Mouse (Mus musculus) CH12.LX (cell line): ENCODE data around the gene Mme. TPM values are rescaled to one million over a fixed set of nuclear protein-coding genes. Genes with fewer than 3 reads are reported as not detected.

ENCODE experiments used
- DNase-seq: peaks from one replicate; pipeline ENCODE4 v3.0.0-alpha.2; 2013; ENCODE audit errors: extremely low read depth
- H3K27ac ChIP-seq: 2 replicates; pipeline ENCODE4 v1.5.1; 2012; ENCODE audit warnings: low read depth, mild to moderate bottlenecking, control low read depth, moderate library complexity; ENCODE audit not compliant: insufficient read depth
- H3K27me3 ChIP-seq: replicated peaks from 2 replicates; pipeline ENCODE3; 2012; ENCODE audit warnings: inconsistent platforms
- H3K36me3 ChIP-seq, 2 experiments: replicated peaks in 1 of 2; 2 replicates each; pipeline versions ENCODE3 to v1.6.1; 2012; ENCODE audit warnings: inconsistent platforms in 1 of 2, low read length in 1 of 2, mild to moderate bottlenecking in 1 of 2, mixed read lengths in 1 of 2, moderate library complexity in 1 of 2; ENCODE audit not compliant: control insufficient read depth in 1 of 2, insufficient read depth in 1 of 2
- H3K4me1 ChIP-seq, 2 experiments: 2 replicates each; pipeline ENCODE4 v1.6.1; 2012; ENCODE audit warnings: inconsistent platforms in 1 of 2, moderate library complexity in 1 of 2; ENCODE audit not compliant: insufficient read depth in 2 of 2, control insufficient read depth in 1 of 2
- H3K4me2 ChIP-seq: 2 replicates; pipeline ENCODE4 v1.6.1; 2012; ENCODE audit warnings: low read depth, mild to moderate bottlenecking, control low read depth; ENCODE audit not compliant: poor library complexity, insufficient read depth, severe bottlenecking
- H3K4me3 ChIP-seq, 3 experiments: fragments of 150-350 bp in 1 of 3; sonication (generic) in 1 of 3; replicated peaks in 1 of 3; 2 replicates each; pipeline versions ENCODE3 to v1.5.1; 2011 to 2012; ENCODE audit warnings: low read depth in 2 of 3, low read length in 2 of 3, mild to moderate bottlenecking in 2 of 3, moderate library complexity in 2 of 3, control low read depth in 1 of 3, improper control_type of control experiment in 1 of 3, inconsistent platforms in 1 of 3, mixed read lengths in 1 of 3; ENCODE audit not compliant: poor library complexity in 1 of 3
- H3K79me2 ChIP-seq: replicated peaks from 2 replicates; pipeline ENCODE4 v1.6.1; 2012; ENCODE audit warnings: mild to moderate bottlenecking, moderate library complexity; ENCODE audit not compliant: control insufficient read depth, poor library complexity, insufficient read depth, severe bottlenecking; ENCODE audit errors: extremely low read depth
- H3K9ac ChIP-seq: 2 replicates; pipeline ENCODE4 v1.6.1; 2012; ENCODE audit warnings: low read depth, mild to moderate bottlenecking, control low read depth, moderate library complexity; ENCODE audit not compliant: insufficient read depth
- H3K9me3 ChIP-seq: replicated peaks from 2 replicates; pipeline ENCODE3; 2012; ENCODE audit warnings: low read length, inconsistent platforms, mixed read lengths
- IRF4 ChIP-seq: IDR thresholded peaks from 2 replicates; pipeline ENCODE4 v1.6.1; 2014; ENCODE audit warnings: low read depth, mild to moderate bottlenecking, inconsistent platforms, low read length, improper control_type of control experiment
- MAFK ChIP-seq: IDR thresholded peaks from 2 replicates; pipeline ENCODE4 v1.6.1; 2011; ENCODE audit warnings: low read length, improper control_type of control experiment; ENCODE audit not compliant: insufficient replicate concordance
- MAX ChIP-seq: IDR thresholded peaks from 2 replicates; pipeline ENCODE4 v1.6.1; 2011; ENCODE audit warnings: low read length, improper control_type of control experiment
- MAZ ChIP-seq: IDR thresholded peaks from 2 replicates; pipeline ENCODE4 v1.6.1; 2012; ENCODE audit warnings: low read depth, mild to moderate bottlenecking, inconsistent platforms, low read length, improper control_type of control experiment, moderate library complexity
- NELFE ChIP-seq: IDR thresholded peaks from 2 replicates; pipeline ENCODE4 v1.6.1; 2011; ENCODE audit warnings: low read depth, low read length, improper control_type of control experiment
- SIN3A ChIP-seq: IDR thresholded peaks from 2 replicates; pipeline ENCODE4 v1.6.1; 2012; ENCODE audit warnings: low read length, improper control_type of control experiment, inconsistent platforms
- UBTF ChIP-seq: IDR thresholded peaks from 2 replicates; pipeline ENCODE4 v1.6.1; 2012; ENCODE audit warnings: low read depth, mild to moderate bottlenecking, inconsistent platforms, low read length, improper control_type of control experiment, moderate library complexity
- USF1 ChIP-seq: IDR thresholded peaks from 2 replicates; pipeline ENCODE4 v1.6.1; 2014; ENCODE audit warnings: low read depth, mild to moderate bottlenecking, inconsistent platforms, low read length, improper control_type of control experiment
- USF2 ChIP-seq: conservative IDR thresholded peaks from 2 replicates; pipeline ENCODE4 v1.6.1; 2011; ENCODE audit warnings: low read depth, low read length, improper control_type of control experiment
- dilution Hi-C: fragments of 300-500 bp; cut with MboI; formaldehyde crosslinking; loops from 2 replicates; pipeline ENCODE4 v1.14.3; 2020; ENCODE audit warnings: low sequenced_read_pairs; ENCODE audit not compliant: extremely low pct_unique_long_range_greater_than_20kb, extremely low pct_ligation_motif_present
- in situ Hi-C: fragments of 300-500 bp; cut with MboI; formaldehyde crosslinking; loops from 3 replicates; pipeline ENCODE4 v1.14.3; 2019; ENCODE audit warnings: low sequenced_read_pairs, low pct_ligation_motif_present, low pct_unique_long_range_greater_than_20kb, mixed read lengths
- polyA plus RNA-seq: library from polyadenylated mRNA; unstranded; fragments of >175 nt; gene quantifications from 2 replicates; pipeline ENCODE4 v1.2.1, GENCODE M21; 2012; ENCODE audit warnings: low read depth; ENCODE audit not compliant: insufficient read length
- total RNA-seq, 2 experiments: library from RNA; depleted of rRNA; stranded (reverse); fragments of 300-350 nt in 1 of 2; fragments of >200 nt in 1 of 2; gene quantifications; 2 replicates each; pipeline ENCODE4 v1.2.3; 2012 to 2014

The Mme gene
- total and polyA plus RNA-seq, 3 experiments: not detected

GRCm38 (mm10) chr3:63198026-63198425 is 43.3 kb upstream of the Mme start:
- TF ChIP-seq MAFK: no peak
- H3K9me3 ChIP-seq: peaks cover 40% of the 10 kb centered on the region
- no peak overlapping the region for H3K4me2 ChIP-seq
- in situ Hi-C loops (no loop called here), dilution Hi-C loops (no loop called here)
- H3K79me2 ChIP-seq: no peaks in the 10 kb centered on the region
- no peaks in the 10 kb centered on the region for H3K4me1 ChIP-seq
- no peaks in the 10 kb centered on the region for H3K36me3 ChIP-seq
- DNase-seq: no peak
- H3K27me3 ChIP-seq: no peaks in the 10 kb centered on the region
- H3K9ac ChIP-seq: no peak overlapping the region
- H3K4me3 ChIP-seq: no peak overlapping the region
- H3K27ac ChIP-seq: no peak overlapping the region

GRCm38 (mm10) chr3:63221867-63222591 is 19.3 kb upstream of the Mme start:
- Histone ChIP-seq H3K4me2 (no peak overlapping the region), H3K9ac (no peak overlapping the region), H3K27me3 (no peaks in the 10 kb centered on the region), H3K36me3 (no peaks in the 10 kb centered on the region), H3K9me3 (peaks cover 35% of the 10 kb centered on the region), H3K27ac (no peak overlapping the region), H3K4me1 (no peaks in the 10 kb centered on the region), H3K79me2 (no peaks in the 10 kb centered on the region), H3K4me3 (no peak overlapping the region)
- DNase-seq: no peak
- dilution Hi-C loops (no loop called here), in situ Hi-C loops (no loop called here)
- TF ChIP-seq NELFE (no peak), USF1 (no peak)
- TF ChIP-seq, all 38 proteins: peak for 0

- Histone ChIP-seq H3K9ac (no peak overlapping the region), H3K4me1 (no peaks in the 10 kb centered on the region), H3K4me2 (no peak overlapping the region), H3K4me3 (no peak overlapping the region), H3K27ac (no peak overlapping the region), H3K79me2 (no peaks in the 10 kb centered on the region), H3K36me3 (no peaks in the 10 kb centered on the region), H3K27me3 (no peaks in the 10 kb centered on the region), H3K9me3 (peaks cover 37% of the 10 kb centered on the region)
- no peak for TF ChIP-seq UBTF
- TF ChIP-seq SIN3A: no peak
- TF ChIP-seq MAX: no peak
- no peak for TF ChIP-seq USF2
- no peak for TF ChIP-seq MAZ
- TF ChIP-seq IRF4: no peak
- dilution Hi-C loops: no loop called here
- DNase-seq: no peak
- in situ Hi-C loops: no loop called here
These were observed 17.7 kb upstream of the Mme start for GRCm38 (mm10) chr3:63223676-63224075.
